Comparison of ENCODE assay signal across 17 mouse cellular contexts in the genomic region with DNA sequence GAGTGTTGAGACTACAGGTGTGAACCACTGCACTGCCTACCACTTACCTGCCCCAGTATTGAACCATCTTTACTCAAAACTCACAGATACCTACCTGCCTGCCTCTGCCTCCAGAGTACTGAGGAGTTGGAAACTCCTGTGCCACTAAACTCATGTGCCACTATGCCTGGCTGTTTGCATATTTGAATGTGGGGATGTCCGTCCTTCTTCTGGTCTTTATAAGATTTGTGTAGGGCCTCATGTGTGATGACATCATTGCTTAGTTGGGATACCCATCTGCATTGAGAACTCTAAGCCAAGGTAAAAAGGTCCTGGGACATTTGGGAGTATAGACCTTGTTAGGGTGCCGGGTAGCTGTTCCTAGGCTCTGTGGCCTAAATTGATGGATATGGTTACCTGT. TPM values are rescaled to one million over a fixed set of nuclear protein-coding genes. Genes with fewer than 3 reads are reported as not detected.
DNase-seq lines count a peak whose midpoint lies in the region; ATAC-seq and TF ChIP-seq lines count a peak whose summit lies in the region.
"Had no signal": no experiment of that assay in that cellular context is flagged by ENCODE, and none has a peak within 500 bp of the region (broad histone marks: within the 10 kb centered on the region; RNA-seq: fewer than 3 reads in every experiment).

No protein-coding gene starts in this region.

- no peak overlapping the region for H3ac ChIP-seq in myocyte (ENCODE audit: control insufficient read depth, insufficient read length)

- WGBS in forebrain, embryonic 13.5 days, result 89% methylated on average over 2 of the region's 2 CpGs
- 93% methylated on average over 2 of the region's 2 CpGs for WGBS in forebrain, embryonic 11.5 days
- 87% methylated on average over 2 of the region's 2 CpGs for WGBS in liver, embryonic 15.5 days (ENCODE audit: insufficient replicate concordance)
- 88% methylated on average over 2 of the region's 2 CpGs for whole genome bisulfite sequencing in liver, embryonic 12.5 days (ENCODE audit: insufficient replicate concordance)
- 89% methylated on average over 2 of the region's 2 CpGs for WGBS in hindbrain, embryonic 14.5 days

- 0 out of 2 replicates have a peak overlapping the region, but pooled peaks have one; percentile 2 for H3K4me3 ChIP-seq in forebrain, embryonic 13.5 days
- no peak overlapping the region for H3K4me3 ChIP-seq in forebrain, embryonic 11.5 days (ENCODE audit: low read depth, low read length)
- no peak overlapping the region for H3K4me3 ChIP-seq in liver, embryonic 15.5 days (replicated peaks)
- H3K4me3 ChIP-seq in liver, embryonic 12.5 days, result no peak overlapping the region
- peak overlapping the region; percentile 83; the same call in 1 of the 2 replicates for H3K4me3 ChIP-seq in hindbrain, embryonic 14.5 days (replicated peaks; ENCODE audit: low read length)
- no peak overlapping the region for H3K4me3 ChIP-seq in myocyte
- H3K4me3 ChIP-seq: erythroblast, embryonic 14.5 days; heart, embryonic 13.5 days; stomach, embryonic 15.5 days had no signal

- H3K27ac ChIP-seq in forebrain, embryonic 13.5 days, result no peak overlapping the region
- no peak overlapping the region for H3K27ac ChIP-seq in forebrain, embryonic 11.5 days (ENCODE audit: low read depth, low read length)
- H3K27ac ChIP-seq in liver, embryonic 15.5 days (replicated peaks), result 0 out of 2 replicates have a peak overlapping the region, but pooled peaks have one; percentile 24
- no peak overlapping the region for H3K27ac ChIP-seq in liver, embryonic 12.5 days
- no peak overlapping the region for H3K27ac ChIP-seq in hindbrain, embryonic 14.5 days
- H3K27ac ChIP-seq: heart, embryonic 13.5 days; liver, embryonic 14.5 days; stomach, embryonic 15.5 days had no signal

- TF ChIP-seq POLR2A in myocyte (IDR thresholded peaks at IDR 0.05; ENCODE audit: insufficient read length, low read depth), result no peak

- H3K9me3 ChIP-seq in forebrain, embryonic 13.5 days (replicated peaks), result no peaks in the 10 kb centered on the region
- no peaks in the 10 kb centered on the region for H3K9me3 ChIP-seq in forebrain, embryonic 11.5 days (ENCODE audit: control insufficient read depth, low read length)
- no peaks in the 10 kb centered on the region for H3K9me3 ChIP-seq in liver, embryonic 15.5 days (replicated peaks)
- H3K9me3 ChIP-seq in liver, embryonic 12.5 days (replicated peaks), result no peaks in the 10 kb centered on the region
- H3K9me3 ChIP-seq in hindbrain, embryonic 14.5 days (ENCODE audit: control insufficient read depth, low read length), result no peaks in the 10 kb centered on the region
- H3K9me3 ChIP-seq: heart, embryonic 13.5 days; stomach, embryonic 15.5 days had no signal

- H3K4me1 ChIP-seq in forebrain, embryonic 13.5 days, result peaks cover 73% of the 10 kb centered on the region
- H3K4me1 ChIP-seq in forebrain, embryonic 11.5 days (replicated peaks; ENCODE audit: control insufficient read depth, insufficient read depth, low read length), result peaks cover 15% of the 10 kb centered on the region
- peaks cover 82% of the 10 kb centered on the region for H3K4me1 ChIP-seq in liver, embryonic 15.5 days (replicated peaks)
- peaks cover 80% of the 10 kb centered on the region for H3K4me1 ChIP-seq in liver, embryonic 12.5 days
- peaks cover 80% of the 10 kb centered on the region for H3K4me1 ChIP-seq in hindbrain, embryonic 14.5 days (replicated peaks; ENCODE audit: control insufficient read depth, insufficient read depth, low read length)

- H3K4me2 ChIP-seq in forebrain, embryonic 13.5 days, result peak overlapping the region; percentile 86
- H3K4me2 ChIP-seq in forebrain, embryonic 11.5 days (ENCODE audit: low read depth, low read length, severe bottlenecking), result no peak overlapping the region
- H3K4me2 ChIP-seq in liver, embryonic 15.5 days, result no peak overlapping the region
- H3K4me2 ChIP-seq in liver, embryonic 12.5 days, result no peak overlapping the region
- H3K4me2 ChIP-seq in hindbrain, embryonic 14.5 days (replicated peaks), result peak overlapping the region; percentile 96
- peak overlapping the region; percentile 51 for H3K4me2 ChIP-seq in myocyte (ENCODE audit: low read depth)
- H3K4me2 ChIP-seq: stomach, embryonic 15.5 days had no signal

- no peaks in the 10 kb centered on the region for H3K27me3 ChIP-seq in forebrain, embryonic 13.5 days
- no peaks in the 10 kb centered on the region for H3K27me3 ChIP-seq in forebrain, embryonic 11.5 days (ENCODE audit: control insufficient read depth, insufficient read depth, low read length)
- no peaks in the 10 kb centered on the region for H3K27me3 ChIP-seq in liver, embryonic 15.5 days
- H3K27me3 ChIP-seq in liver, embryonic 12.5 days (replicated peaks), result no peaks in the 10 kb centered on the region
- H3K27me3 ChIP-seq in hindbrain, embryonic 14.5 days (ENCODE audit: control insufficient read depth, insufficient read depth, low read length), result no peaks in the 10 kb centered on the region
- no peaks in the 10 kb centered on the region for H3K27me3 ChIP-seq in myocyte (ENCODE audit: control insufficient read depth, insufficient read depth, insufficient read length)
- H3K27me3 ChIP-seq: heart, embryonic 13.5 days; stomach, embryonic 15.5 days had no signal

- peaks cover 84% of the 10 kb centered on the region for H3K79me2 ChIP-seq in myocyte (ENCODE audit: control insufficient read depth, insufficient read depth)

- H3K36me3 ChIP-seq in forebrain, embryonic 13.5 days (ENCODE audit: poor library complexity, severe bottlenecking), result peaks cover 7% of the 10 kb centered on the region; the same call in 1 of the 2 replicates
- no peaks in the 10 kb centered on the region for H3K36me3 ChIP-seq in forebrain, embryonic 11.5 days (ENCODE audit: control insufficient read depth, insufficient read depth, low read length)
- peaks cover 29% of the 10 kb centered on the region for H3K36me3 ChIP-seq in liver, embryonic 15.5 days (replicated peaks)
- peaks cover 25% of the 10 kb centered on the region for H3K36me3 ChIP-seq in liver, embryonic 12.5 days
- peaks cover 10% of the 10 kb centered on the region for H3K36me3 ChIP-seq in hindbrain, embryonic 14.5 days (replicated peaks; ENCODE audit: control insufficient read depth, insufficient read depth)
- peaks cover 12% of the 10 kb centered on the region for H3K36me3 ChIP-seq in myocyte (ENCODE audit: control insufficient read depth, insufficient read depth)
- H3K36me3 ChIP-seq: stomach, embryonic 15.5 days had no signal

- DNase-seq in forebrain, embryonic 11.5 days (ENCODE audit: low spot score), result no peak
- no peak for DNase-seq in hindbrain, embryonic 14.5 days (ENCODE audit: low spot score)
- DNase-seq in adrenal gland, adult 8-10 months, result no peak
- DNase-seq: adrenal gland, postnatal 10 days; cerebellum, adult 9-11 months; gastrocnemius, postnatal 14 days; kidney, adult 9 months; thymus, postnatal 4 days had no signal

- no peak overlapping the region for H3K9ac ChIP-seq in forebrain, embryonic 13.5 days
- no peak overlapping the region for H3K9ac ChIP-seq in forebrain, embryonic 11.5 days (ENCODE audit: low read length)
- H3K9ac ChIP-seq in liver, embryonic 15.5 days, result no peak overlapping the region
- no peak overlapping the region for H3K9ac ChIP-seq in liver, embryonic 12.5 days
- H3K9ac ChIP-seq in hindbrain, embryonic 14.5 days, result no peak overlapping the region
- H3K9ac ChIP-seq: heart, embryonic 13.5 days; liver, embryonic 14.5 days; stomach, embryonic 15.5 days had no signal

- no peak for ATAC-seq in forebrain, embryonic 13.5 days
- ATAC-seq in forebrain, embryonic 11.5 days (replicated peaks; ENCODE audit: low FRiP score), result no peak
- ATAC-seq in liver, embryonic 15.5 days (ENCODE audit: insufficient read depth), result no peak
- no peak for ATAC-seq in liver, embryonic 12.5 days
- no peak for ATAC-seq in hindbrain, embryonic 14.5 days (ENCODE audit: low FRiP score)
- no peak for ATAC-seq in megakaryocyte progenitor cell, adult 5-6 weeks (replicated peaks; ENCODE audit: poor library complexity)

RNA-seq across cellular contexts. Expression of a gene that starts 3.5 kb away (rescaled TPM):
- polyA plus RNA-seq in forebrain, embryonic 13.5 days (2015; fragmentation: Nextera tagmentation; extraction: Ambion mirVana), result 153 and 172 TPM in 2 replicates
- polyA plus RNA-seq in forebrain, embryonic 11.5 days (2014; fragmentation: Nextera tagmentation; extraction: Ambion mirVana), result 96.6 and 108 TPM in 2 replicates
- 11.6 and 12.9 TPM in 2 replicates for polyA plus RNA-seq in liver, embryonic 15.5 days (2015; fragmentation: Nextera tagmentation; extraction: Ambion mirVana)
- polyA plus RNA-seq in liver, embryonic 12.5 days (2016; fragmentation: Nextera tagmentation; extraction: Ambion mirVana), result 15.7 and 20.3 TPM in 2 replicates
- polyA plus RNA-seq in hindbrain, embryonic 14.5 days (2014; fragmentation: Nextera tagmentation; extraction: Ambion mirVana), result 202 and 238 TPM in 2 replicates
- 45.5 TPM for polyA plus RNA-seq in myocyte (2012; fragmentation: generic; extraction: Trizol)
- 100 to 1,000 TPM in 3 of 4 experiments, 10 to 100 TPM in 1; 93.0 to 156 (median 128) TPM for total RNA-seq in adrenal gland, adult 8-10 months (2022)
- total RNA-seq in megakaryocyte progenitor cell, adult 5-6 weeks (2015), result 12.9 and 21.1 TPM in 2 replicates
- 40.9 and 50.6 TPM in 2 replicates for total RNA-seq in megakaryocyte progenitor cell, adult 5-6 weeks (2017)

RNA-seq across cellular contexts. Expression of a gene that starts 21.1 kb away (rescaled TPM):
- polyA plus RNA-seq in forebrain, embryonic 13.5 days (2015; fragmentation: Nextera tagmentation; extraction: Ambion mirVana), result 15.2 and 17.6 TPM in 2 replicates
- 14.4 and 22.0 TPM in 2 replicates for polyA plus RNA-seq in forebrain, embryonic 11.5 days (2014; fragmentation: Nextera tagmentation; extraction: Ambion mirVana)
- 3.9 and 9.1 TPM in 2 replicates for polyA plus RNA-seq in liver, embryonic 15.5 days (2015; fragmentation: Nextera tagmentation; extraction: Ambion mirVana)
- polyA plus RNA-seq in liver, embryonic 12.5 days (2016; fragmentation: Nextera tagmentation; extraction: Ambion mirVana), result 5.6 and 9.1 TPM in 2 replicates
- 28.5 and 29.6 TPM in 2 replicates for polyA plus RNA-seq in hindbrain, embryonic 14.5 days (2014; fragmentation: Nextera tagmentation; extraction: Ambion mirVana)
- polyA plus RNA-seq in myocyte (2012; fragmentation: generic; extraction: Trizol), result 5.9 TPM
- 10 to 100 TPM; 11.1 to 19.0 (median 17.0) TPM for total RNA-seq in adrenal gland, adult 8-10 months (2022)
- total RNA-seq in megakaryocyte progenitor cell, adult 5-6 weeks (2015), result 8.4 and 8.7 TPM in 2 replicates
- 5.0 and 5.5 TPM in 2 replicates for total RNA-seq in megakaryocyte progenitor cell, adult 5-6 weeks (2017)

RNA-seq across cellular contexts. Expression of a gene that starts 39.0 kb away (rescaled TPM):
- polyA plus RNA-seq in forebrain, embryonic 13.5 days (2015; fragmentation: Nextera tagmentation; extraction: Ambion mirVana), result 13.3 and 14.4 TPM in 2 replicates
- 6.9 and 9.4 TPM in 2 replicates for polyA plus RNA-seq in forebrain, embryonic 11.5 days (2014; fragmentation: Nextera tagmentation; extraction: Ambion mirVana)
- polyA plus RNA-seq in liver, embryonic 15.5 days (2015; fragmentation: Nextera tagmentation; extraction: Ambion mirVana), result 0.15 and 0.16 TPM in 2 replicates
- polyA plus RNA-seq in liver, embryonic 12.5 days (2016; fragmentation: Nextera tagmentation; extraction: Ambion mirVana), result 0.13 and 0.15 TPM in 2 replicates
- polyA plus RNA-seq in hindbrain, embryonic 14.5 days (2014; fragmentation: Nextera tagmentation; extraction: Ambion mirVana), result 15.4 and 16.0 TPM in 2 replicates
- 0.65 TPM for polyA plus RNA-seq in myocyte (2012; fragmentation: generic; extraction: Trizol)
- total RNA-seq in adrenal gland, adult 8-10 months (2022), result 1 to 10 TPM; 3.0 to 8.6 (median 7.9) TPM
- 4.5 and 5.4 TPM in 2 replicates for total RNA-seq in megakaryocyte progenitor cell, adult 5-6 weeks (2015)
- 1.5 and 2.5 TPM in 2 replicates for total RNA-seq in megakaryocyte progenitor cell, adult 5-6 weeks (2017)

Comparison
In these comparisons a context has a peak if more than half of its experiments do, and no peak if none do; other contexts are left out.
1. H3K4me2 ChIP-seq: peak in forebrain, embryonic 13.5 days (single experiment), hindbrain, embryonic 14.5 days (single experiment) and myocyte (single experiment); none in forebrain, embryonic 11.5 days (single experiment), liver, embryonic 15.5 days (single experiment) and liver, embryonic 12.5 days (single experiment).
2. H3K4me3 ChIP-seq: peak in forebrain, embryonic 13.5 days (single experiment) and hindbrain, embryonic 14.5 days (single experiment); none in forebrain, embryonic 11.5 days (single experiment), liver, embryonic 15.5 days (single experiment), liver, embryonic 12.5 days (single experiment) and myocyte (single experiment).